Mouse (Mus musculus) liver, embryonic 14.5 days (tissue): ENCODE measurements at regions not wholly inside any gene's neighbourhood (a gene's known extent, or its start where the extent isn't known, plus 50 kb on each side); places are given as distances from the start of the nearest gene placed in this dataset.

Source experiments
- CTCF ChIP-seq: IDR thresholded peaks from 2 replicates; pipeline ENCODE4 v1.5.1; 2016; ENCODE audit warnings: antibody characterized with exemption, low read depth, control low read depth
- EP300 ChIP-seq: IDR thresholded peaks from 2 replicates; pipeline ENCODE4 v1.6.1; 2016; ENCODE audit warnings: antibody characterized with exemption, low read depth

- TF ChIP-seq CTCF (no peak), EP300 (no peak)
Observed at GRCm38 (mm10) chr11:26773122-26773796, 179.5 kb upstream of the Vrk2 start.
